Mouse (Mus musculus): ENCODE results near the gene Col5a2.

- TF ChIP-seq POLR2A (IDR thresholded peaks at IDR 0.05; ENCODE audit: borderline replicate concordance, low read depth, low read length) (no peak), CTCF (IDR thresholded peaks at IDR 0.05; ENCODE audit: low read depth, low read length) (no peak)
These were observed 14.8 kb downstream of the Col5a2 start for GRCm38 (mm10) chr1:45488291-45488690.
